Mouse (Mus musculus) B cell, adult 2 months (primary cell): ENCODE data around the gene Abhd4.

Source experiments
- DNase-seq, 2 experiments: peaks; one replicate each; pipeline ENCODE4 v3.0.0; 2022

Abhd4 gene

DNA sequence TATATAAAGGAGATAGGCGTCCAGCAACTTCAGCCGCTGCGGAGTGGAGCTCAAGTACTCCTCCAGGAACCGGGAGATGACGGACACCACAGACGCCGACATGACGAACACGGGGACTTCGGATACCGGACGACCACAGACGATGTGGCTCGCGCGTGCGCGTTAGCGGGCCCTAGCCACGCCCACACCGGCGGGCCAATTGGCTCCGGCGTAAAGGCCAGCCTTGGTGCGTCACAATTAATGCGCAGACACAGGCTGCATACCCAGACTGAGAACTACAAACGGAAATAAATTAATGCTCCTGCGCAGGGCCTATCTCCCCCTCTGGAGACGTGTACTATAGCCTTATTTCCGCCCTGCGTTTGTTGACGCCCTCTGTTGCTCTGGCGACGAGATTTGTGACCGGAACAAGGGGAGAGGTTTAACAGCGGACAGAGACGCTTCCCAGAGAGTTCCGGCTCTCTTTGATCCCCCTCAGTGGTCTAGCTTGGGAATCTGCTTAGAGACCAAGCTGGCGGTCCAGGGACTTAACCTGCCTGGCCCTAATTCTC, at the start of gene Abhd4, which contains the start of gene Dad1:
Abhd4 (plus strand) TSS at position 448 of the 551 bp plus-strand sequence.
Dad1 (minus strand) TSS at position 364 of the 551 bp plus-strand sequence.
- peak; percentile 99 for DNase-seq

GRCm38 (mm10) chr14:54204311-54204710, 49.7 kb upstream of the Abhd4 start:
- DNase-seq, result no peak

- DNase-seq, result no peak
Measured at GRCm38 (mm10) chr14:54204786-54205185, 49.2 kb upstream of the Abhd4 start.

DNA sequence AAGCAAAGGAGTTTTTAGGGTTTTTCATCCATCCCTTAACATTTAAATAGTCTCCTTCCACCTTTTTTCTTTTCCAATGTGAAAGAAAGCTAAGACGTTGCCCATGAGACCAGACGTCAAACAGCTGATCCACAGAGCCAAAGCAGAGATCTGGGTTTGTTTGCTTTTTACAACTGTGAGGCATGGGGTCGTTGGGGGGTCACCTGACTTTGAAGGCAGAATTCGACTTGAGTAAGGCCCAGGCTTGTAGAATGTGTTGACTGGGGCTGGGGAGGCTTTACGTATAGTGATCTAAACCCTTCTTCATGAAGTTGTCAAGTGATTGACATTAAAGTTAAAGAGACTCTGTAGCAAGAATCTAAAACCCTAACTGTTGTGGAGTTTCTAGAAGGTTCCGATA, 48.1 kb upstream of the Abhd4 start:
- DNase-seq, result no peak

DNA sequence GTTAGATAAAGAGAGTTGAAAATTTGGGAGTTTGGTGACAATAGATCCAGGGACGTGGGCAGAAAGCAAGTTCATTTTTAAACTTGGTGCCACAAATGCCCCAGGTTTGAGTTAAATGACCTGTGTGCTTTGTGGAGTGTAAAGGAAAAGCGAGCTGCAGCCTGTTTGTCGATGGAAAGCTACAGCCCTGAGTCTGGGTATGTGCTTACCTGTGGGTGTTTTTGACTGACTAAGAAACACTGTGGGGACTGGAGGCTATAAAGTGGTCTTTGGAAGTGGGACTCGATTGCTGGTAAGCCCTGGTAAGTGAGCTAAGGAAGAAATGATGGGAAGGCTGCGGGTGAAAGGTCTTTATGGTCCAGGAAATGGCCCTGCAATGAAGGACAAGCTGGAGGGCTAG, 47.7 kb upstream of the Abhd4 start:
- no peak for DNase-seq

GRCm38 (mm10) chr14:54206750-54207550, 47.0 kb upstream of the Abhd4 start:
- DNase-seq, result no peak

DNA sequence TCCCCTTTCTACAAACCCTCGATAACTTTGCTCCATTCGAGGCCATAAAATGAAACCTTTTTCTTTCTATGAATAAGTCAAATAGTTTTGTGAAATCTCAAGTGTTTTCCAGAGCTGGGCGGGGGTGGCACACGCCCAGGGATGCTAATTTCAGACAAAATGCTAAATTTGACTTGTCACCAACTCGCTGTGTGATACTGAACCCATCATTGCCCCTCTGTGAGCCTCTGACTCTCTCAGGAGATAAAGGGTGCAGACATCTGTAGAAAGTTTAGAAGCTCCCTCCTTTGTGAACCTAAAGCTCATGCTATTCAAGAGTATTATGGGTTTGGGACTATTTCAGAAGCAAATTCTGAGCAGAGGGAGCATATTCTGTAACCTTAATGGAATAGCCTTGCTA, 46.1 kb upstream of the Abhd4 start:
- DNase-seq, result no peak

DNA sequence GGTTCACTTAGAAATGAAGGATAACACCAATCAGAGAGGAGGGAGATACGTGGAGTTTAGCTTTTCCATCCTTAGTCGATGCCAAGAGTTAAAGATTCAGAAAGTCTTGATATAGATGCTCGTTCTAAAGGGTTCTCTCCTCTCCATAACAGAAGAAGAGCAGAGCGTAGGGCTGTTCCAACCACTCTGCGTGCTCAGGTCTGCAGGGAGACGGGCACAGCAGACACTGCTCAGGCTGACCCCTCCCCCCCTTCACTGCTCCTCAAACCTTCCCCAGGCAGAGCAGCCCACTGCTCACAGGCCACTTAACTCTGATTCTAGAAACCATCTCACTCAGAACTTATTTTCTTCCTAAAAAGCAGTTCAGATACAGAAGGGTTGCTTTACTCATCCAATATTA, 45.2 kb upstream of the Abhd4 start:
- no peak for DNase-seq

- DNase-seq, result no peak
Measured at GRCm38 (mm10) chr14:54209932-54210331, 44.1 kb upstream of the Abhd4 start.

- DNase-seq, result no peak
Measured at GRCm38 (mm10) chr14:54210401-54210800, 43.6 kb upstream of the Abhd4 start.

DNA sequence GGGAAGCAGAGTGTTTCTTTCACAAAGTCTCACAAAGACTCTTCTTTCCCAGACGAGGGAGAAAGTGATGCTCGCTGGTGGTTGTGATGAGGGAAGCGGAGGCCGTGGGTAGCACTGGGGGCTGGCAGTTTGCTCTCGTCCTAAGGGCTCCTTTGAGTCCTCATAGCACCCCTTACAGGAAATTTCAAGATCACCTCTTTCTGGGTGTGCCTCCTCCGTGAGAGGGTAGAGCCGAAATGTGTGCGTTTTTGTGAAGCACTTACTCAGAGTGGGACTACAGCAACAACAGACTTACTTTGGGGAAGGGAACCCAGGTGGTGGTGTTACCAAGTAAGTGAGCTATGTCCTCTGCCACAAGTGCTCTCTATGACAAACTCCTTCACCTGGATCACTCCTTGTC, 42.8 kb upstream of the Abhd4 start:
- DNase-seq, result no peak

DNA sequence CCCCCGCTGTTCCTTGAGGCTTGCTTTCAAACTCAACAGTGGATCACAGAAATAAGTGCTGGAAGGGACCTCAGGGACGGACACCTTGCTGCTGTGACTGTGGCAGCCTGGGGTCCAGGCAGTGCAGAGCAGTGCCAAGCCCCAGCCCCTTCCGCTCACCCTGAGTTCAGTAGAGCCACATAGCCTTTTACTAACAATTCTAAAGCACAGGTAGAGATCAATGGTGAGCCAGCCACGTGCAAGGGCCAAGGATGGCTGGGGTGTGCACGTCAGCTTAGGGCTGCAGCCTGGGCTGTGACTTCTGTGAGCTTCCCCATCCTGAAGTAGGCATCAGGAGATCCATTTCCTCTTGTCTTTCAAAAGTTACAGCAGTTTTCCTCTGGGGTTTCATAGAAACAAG, 42.2 kb upstream of the Abhd4 start:
- no peak for DNase-seq

DNA sequence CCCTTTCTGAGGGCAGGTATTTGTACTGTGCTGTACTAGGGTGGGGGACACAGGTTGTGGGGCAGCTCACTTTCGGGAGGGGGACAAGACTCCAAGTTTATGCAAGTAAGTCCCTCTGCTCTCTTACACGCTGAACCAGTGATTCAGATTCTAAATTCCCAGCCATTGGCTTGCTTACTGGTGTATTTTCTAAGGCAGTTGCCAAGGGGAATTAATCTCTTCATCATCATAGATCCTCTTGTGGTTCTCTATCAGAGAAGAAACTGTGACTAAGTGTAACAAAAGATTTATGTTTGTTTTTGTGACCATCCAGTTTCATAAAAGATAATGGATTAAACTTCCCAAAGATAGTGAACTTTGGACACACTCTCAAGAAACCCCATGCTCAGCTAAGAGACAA, 40.3 kb upstream of the Abhd4 start:
- no peak for DNase-seq

DNA sequence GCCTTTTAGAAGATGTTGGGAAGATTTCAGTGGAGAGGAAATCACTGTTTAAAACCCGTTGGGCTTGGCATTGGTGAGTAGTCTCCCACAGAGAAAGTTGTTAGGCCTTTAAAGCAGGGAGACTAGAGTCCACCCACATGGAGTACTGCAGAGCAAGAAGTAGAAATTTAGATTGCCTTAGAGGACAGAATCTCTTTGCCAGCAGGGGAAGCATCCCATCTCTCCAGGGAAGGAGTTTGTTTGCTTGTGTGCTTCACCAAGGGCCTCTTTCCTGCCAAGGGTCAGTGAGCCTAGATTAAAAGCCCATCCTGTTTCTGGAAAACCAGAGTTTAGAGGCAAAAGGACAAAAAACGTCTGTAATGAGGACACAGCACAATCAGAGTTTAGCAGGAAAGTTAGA, 39.5 kb upstream of the Abhd4 start:
- DNase-seq, result no peak

- DNase-seq, result no peak
Measured at GRCm38 (mm10) chr14:54214901-54215300, 39.1 kb upstream of the Abhd4 start.

GRCm38 (mm10) chr14:54216126-54216525, 37.9 kb upstream of the Abhd4 start:
- no peak for DNase-seq

DNA sequence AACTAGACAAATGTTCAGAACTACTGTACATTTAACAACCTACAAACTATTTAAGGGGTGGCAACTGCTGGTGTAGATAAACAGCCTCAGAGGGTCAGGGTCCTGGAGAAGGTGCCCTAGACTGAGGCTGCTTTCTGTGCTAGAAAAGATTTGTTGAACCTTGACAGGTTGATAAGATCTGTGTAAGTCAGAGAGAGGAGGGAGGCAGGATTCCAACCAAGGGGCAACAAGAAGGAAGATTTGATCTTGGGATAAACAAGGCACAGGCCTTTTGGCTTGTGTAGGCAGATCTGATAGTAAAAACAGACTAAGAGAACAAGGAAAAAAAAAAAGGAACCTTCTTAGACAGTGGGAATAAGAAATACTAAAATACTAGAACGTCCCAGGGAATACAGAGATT, 35.8 kb upstream of the Abhd4 start:
- no peak for DNase-seq

DNA sequence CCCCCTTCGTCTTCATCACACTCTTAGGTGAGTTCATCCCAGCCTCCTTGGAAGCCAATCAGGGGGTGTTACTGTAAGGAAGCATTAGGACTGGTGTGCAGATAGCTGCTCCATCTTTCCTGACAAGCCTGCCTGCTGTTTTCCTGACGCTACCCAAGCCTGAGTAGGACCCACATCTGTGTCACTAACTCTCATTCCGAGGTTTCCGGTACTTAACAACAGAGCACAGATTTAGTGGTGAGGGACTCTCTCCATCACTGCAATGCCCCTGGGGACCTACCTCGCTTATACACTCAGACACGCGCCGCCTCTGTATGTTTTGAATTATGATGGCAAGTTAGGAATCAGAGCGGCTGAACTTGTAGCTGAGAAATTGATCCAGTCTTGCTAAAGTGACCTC, 35.3 kb upstream of the Abhd4 start:
- DNase-seq, result no peak

GRCm38 (mm10) chr14:54219256-54219655, 34.7 kb upstream of the Abhd4 start:
- DNase-seq, result no peak

DNA sequence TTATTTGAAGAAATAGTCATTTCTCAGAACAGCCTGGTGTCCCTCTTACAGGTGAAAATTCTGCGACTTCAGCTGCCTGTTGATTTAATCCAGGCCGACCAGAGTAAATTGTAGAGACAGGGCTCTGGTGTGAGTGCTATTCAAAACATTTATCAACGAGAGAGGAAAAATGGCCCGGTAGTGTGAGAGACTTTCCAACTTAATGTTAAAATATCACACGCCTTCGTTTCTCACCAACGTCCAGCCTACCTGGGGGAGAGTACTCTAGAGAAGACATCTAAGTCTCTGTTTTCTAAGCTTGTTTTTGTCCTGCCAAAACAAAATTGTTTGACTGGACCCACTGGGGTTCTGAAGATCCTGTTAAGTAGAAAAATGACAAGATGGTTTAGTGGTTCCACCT, 34.1 kb upstream of the Abhd4 start:
- DNase-seq, result no peak

- no peak for DNase-seq
Measured at GRCm38 (mm10) chr14:54220726-54221494, 33.1 kb upstream of the Abhd4 start.

DNA sequence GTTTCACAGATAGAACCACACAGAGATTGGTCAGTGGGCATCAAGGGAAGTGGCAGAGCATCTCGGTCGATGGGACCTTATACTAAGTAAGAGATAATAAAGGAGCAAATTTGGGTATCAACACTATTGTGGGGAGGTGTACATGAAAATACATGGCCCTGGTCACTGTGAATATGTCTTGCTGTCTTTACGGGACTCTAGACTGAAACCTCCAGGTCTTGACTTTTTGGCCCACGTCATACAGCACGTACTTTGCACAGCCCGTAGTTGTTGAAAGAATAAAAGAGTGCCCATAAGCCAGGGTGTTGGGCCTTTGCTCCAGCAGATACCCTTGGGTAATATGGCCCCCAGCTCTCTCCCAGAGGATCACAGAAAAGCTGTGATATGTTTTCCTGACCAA, 32.3 kb upstream of the Abhd4 start:
- no peak for DNase-seq

GRCm38 (mm10) chr14:54222289-54222727, 31.7 kb upstream of the Abhd4 start:
- peak; percentile 41 to 44 for DNase-seq
